Mouse (Mus musculus) CD4-positive naive resting alpha-beta T cell, adult 76 days (primary cell): Measurements from ENCODE around the gene Serpinb9b. TPM values are rescaled to one million over a fixed set of nuclear protein-coding genes. Genes with fewer than 3 reads are reported as not detected.

ENCODE experiments used
- total RNA-seq: library from RNA; stranded (reverse); gene quantifications from one replicate; pipeline ENCODE4 v1.2.4, GENCODE M21; 2023

Gene Serpinb9b
- 0.26 TPM for total RNA-seq

DNA sequence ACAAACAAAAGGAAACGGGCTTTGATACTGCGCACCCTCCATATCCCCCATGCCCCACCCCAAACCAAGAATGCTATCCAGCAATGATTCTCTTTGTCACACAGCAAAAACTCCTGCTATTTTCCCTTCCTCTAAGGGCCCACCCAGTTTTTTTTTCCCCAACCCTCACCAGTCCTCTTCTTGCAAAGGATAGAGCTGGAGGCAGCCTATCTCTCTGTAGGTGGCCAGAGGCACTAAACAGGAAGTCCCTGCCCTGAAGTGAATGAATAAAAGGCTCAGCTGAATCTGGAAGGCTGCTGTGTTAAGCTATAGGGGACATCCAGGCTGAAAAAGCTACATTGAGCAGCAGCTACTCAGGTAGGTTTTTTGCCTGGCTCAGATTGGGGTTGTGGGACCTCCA is at the start of gene Serpinb9b:
Serpinb9b (plus strand) TSS at position 173 of the 400 bp plus-strand sequence.

DNA sequence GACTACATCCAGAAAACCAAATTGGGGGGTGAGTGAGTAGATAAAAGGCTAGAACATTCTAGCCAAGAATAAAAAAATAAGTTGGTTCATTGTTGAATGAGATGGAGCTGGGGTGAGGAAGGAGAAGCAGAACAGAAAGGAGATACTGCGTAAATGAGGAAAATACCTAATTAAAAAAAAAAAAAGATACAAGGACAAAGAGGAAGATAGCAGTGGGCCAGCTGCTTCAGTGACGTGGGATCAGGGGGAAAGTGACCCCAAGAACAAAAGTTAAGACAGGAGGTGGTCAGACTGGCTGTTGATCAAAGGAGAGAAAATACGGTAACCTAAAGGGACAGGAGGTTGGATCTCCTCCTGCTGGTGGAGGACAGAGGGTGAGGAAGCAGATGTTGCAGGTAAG is 24.3 kb upstream of the Serpinb9b start, which contains the start of gene Serpinb9:
Serpinb9 (plus strand) TSS at position 301 of the 400 bp plus-strand sequence.

DNA sequence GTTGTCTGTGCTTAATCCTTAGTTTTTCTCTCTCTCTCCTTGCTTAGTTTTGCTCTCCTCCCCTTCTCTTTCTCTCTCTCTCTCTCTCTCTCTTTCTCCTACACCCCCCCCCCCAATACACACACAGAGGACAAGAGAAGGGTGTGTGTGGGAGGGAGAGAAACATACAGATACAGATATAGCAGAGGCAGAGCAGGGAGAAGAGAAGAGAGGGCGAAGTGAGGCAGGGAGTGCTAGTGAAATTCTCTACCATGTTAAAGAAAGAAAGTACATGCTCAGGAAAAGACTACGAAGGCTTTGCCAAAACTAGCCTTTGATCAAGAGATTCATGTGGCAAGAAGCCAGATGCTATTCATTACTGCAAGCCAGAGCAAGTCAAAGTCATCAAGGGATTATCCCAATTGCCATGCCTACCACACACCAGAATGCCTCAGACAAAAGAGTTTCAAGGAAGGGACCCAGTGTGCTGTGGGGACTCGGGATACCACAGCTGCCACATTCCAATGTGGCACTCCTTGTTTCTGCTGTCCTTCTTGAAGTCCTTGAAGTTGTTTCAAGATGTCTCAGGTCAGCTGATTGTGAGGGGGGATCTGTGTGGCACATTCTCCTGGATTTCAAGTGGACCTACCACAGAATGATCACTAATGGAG is 51.0 kb downstream of the Serpinb9b start, which contains the start of gene Serpinb1b:
Serpinb1b (plus strand) TSS at position 520 of the 650 bp plus-strand sequence.

Other genes starting within 250 kb of the Serpinb9b start
- gene Mylk4, start 243.5 kb upstream of the Serpinb9b start, total RNA-seq = not detected
- 32.1 TPM for gene Wrnip1, start 225.4 kb upstream of the Serpinb9b start, total RNA-seq
- gene D930007J09Rik, start 224.6 kb upstream of the Serpinb9b start, total RNA-seq = not detected
- 14.0 TPM for gene Serpinb1a, start 176.2 kb upstream of the Serpinb9b start, total RNA-seq
- gene Serpinb1c, start 129.2 kb upstream of the Serpinb9b start, total RNA-seq = not detected
- gene Serpinb6b, start 62.2 kb upstream of the Serpinb9b start, total RNA-seq = 6.4 TPM
- gene Serpinb9, start 24.2 kb upstream of the Serpinb9b start, total RNA-seq = 4.7 TPM
- not detected for gene Serpinb1b, start 51.2 kb downstream of the Serpinb9b start, total RNA-seq
- gene Serpinb9c, start 132.3 kb downstream of the Serpinb9b start, total RNA-seq = not detected
- gene Serpinb9d, start 165.5 kb downstream of the Serpinb9b start, total RNA-seq = not detected
- not detected for gene Serpinb9e, start 222.2 kb downstream of the Serpinb9b start, total RNA-seq